Mouse (Mus musculus) spleen, embryonic (tissue): ENCODE measurements around the gene Mfap3l.
"Not testable (repeated sequence)": the region's sequence is repeated elsewhere in the genome, so short reads cannot be mapped to it uniquely, and the experiment has no call there.

ENCODE experiments used
- CTCF ChIA-PET: fragments of 350-600 bp; sonication (Branson Sonifier 250); formaldehyde crosslinking; loops from one replicate; lab custom pipeline; 2022; lab: Charles Lee

Mfap3l gene

DNA sequence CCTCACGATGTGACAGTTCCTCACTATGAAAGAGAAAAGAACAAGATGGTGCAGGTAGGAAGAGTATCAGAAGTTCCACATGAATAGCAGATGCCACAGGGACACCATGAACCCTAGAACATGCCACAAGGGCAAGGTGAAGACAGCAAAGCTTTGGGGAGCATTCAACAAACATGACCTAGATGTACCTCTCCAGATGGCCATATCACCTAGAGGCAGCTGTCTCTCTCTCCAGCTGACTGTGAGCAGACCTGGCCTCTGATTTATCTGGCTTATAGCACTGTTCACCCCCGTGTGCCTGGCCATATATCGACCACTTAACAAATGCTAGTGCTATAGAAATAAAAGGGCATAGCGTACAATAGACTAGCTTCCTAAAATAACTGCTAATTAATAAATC, 17.5 kb downstream of the Mfap3l start:
- CTCF ChIA-PET = no interaction called here

DNA sequence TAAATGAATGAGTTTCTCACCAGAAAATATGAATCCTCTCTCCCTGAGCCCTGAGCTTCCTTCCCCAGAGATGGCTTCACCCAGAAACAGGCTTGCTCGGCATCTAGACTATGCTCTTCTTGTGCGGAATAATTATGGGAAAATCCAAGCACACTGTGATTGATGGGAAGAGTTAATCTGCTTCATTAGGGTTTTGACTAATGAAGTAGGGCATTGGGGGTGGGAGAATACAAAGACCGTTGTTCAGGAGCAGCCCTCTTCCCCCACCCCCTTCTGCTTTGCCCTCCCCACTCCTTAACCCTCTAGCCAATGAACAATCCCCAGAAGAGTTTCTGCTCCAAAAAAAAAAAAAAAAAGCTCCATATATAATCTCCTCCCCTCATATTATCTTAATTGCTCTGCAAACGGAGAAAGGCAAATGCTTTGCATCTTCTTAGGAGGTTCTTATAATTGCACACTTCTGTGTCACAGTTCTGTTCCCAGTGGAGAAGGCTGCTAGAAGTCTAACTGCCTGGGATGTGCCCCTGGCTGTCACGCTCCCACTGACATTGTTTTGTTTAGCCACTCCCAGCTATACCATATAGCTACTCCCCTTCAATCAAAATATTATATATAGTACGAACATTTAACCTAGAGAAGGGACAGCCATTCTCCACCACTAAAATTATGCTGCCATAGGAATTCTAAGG, 24.9 kb downstream of the Mfap3l start:
- CTCF ChIA-PET = no interaction called here

DNA sequence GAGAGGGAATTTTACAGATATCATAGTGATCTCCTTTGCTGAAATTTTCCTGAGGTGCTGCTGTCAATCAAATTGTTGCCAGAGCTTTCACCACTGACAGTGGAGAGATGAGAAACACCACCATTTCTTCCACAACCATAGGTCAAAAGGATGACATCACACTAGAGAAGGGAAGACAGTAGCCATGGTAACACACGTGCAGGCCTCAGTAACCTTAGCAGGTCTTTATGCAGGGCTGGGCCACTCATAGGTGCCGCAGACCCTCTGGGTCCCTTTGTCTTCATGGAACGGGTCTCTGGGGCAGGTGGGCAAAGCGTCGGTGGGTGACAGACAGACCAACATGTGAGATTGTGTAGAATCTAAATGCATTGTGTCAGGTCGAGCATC, 25.5 kb downstream of the Mfap3l start:
- CTCF ChIA-PET = no interaction called here

DNA sequence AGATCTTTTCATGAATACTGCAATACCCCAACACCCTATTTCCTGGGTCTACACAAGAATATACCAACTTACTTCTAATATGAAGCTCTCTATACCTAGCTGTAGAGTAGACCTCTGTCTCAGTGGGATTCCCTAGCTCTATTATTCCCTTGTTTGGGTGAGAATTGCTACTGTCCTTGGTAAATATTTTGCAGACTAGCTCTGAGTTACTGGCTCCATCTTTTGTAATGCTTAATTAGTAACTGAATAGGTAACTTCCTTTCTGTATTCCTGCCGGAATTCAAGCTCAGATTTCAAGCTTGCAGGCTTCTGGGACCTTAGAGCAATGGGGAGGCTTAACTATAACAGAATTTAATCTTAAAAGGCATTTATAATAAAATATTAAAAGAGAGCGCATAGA, 26.1 kb downstream of the Mfap3l start:
- CTCF ChIA-PET = not testable (repeated sequence)

DNA sequence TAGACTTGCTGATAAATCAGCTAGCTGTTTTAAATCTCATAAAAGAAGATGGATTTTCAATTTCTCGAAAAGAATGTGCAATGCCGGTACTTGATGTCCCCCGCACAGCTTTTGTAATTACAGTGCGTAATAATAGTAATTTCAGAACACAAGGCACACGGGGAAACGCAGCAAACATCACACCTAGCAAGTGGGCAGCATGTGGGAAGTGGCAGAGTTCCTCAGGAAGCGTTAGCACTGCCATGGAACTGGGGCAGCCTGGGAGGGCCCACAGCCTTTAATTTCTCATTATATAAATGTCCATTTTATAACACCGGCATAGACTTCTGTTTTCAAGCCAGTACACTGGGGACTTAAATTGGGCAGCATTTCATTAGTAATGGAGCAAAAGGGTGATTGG, 27.1 kb downstream of the Mfap3l start:
- CTCF ChIA-PET = no interaction called here

DNA sequence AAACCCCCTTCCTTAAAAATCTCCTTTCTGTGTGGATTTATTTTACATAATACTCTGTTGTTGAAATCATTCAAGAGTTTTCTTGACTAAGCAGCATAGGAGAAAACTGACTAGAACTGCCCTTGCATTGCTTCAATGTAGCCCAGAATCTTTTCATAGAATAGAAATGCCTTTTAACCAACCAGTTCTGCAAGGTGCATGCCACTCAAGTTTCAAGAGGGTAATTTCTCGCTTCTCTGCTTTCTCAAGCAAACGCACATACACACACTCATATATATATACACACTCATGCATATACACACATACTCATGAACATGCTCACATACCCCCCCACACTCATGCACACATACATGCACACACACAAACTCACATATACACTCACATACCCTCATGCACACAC, 28.6 kb downstream of the Mfap3l start:
- CTCF ChIA-PET = no interaction called here

DNA sequence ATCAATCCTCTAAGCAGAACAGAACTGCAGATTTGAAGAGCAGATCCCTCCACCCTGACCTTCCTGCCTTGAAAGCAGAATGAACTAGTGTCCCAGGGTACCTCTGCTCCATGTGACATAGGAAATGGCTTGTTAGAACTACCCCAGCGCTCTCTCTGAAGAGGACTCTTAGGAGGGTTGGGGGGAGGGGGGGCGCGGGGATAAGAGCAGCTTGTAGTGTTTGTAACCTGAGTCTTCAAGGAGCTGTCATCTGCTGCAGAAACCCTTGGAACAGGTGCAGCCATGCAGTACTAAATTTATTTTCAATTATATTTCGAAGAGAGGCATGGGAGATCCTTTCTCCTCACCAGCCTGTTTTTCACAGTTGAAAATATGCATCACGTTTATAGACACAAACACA, 30.9 kb downstream of the Mfap3l start:
- CTCF ChIA-PET = no interaction called here

DNA sequence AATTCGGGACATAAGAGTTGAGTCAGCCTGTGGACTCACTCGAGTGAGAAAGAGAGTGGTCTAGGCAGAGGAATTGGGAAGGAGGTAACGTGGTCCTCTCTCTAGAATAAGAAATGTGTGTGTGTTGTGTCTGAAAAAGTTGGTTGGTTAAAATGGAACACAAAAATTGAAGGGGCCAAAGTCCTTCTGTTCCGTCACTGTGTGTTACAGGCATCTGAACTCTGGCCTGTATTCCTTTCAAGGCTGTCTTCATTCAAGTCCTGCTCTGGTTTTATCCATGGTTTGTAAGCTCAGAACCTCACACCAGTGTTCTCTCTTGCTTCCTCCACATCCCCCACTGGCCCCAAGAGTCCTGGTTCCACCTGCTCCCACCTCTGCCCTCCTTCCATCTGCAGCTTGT, 33.2 kb downstream of the Mfap3l start:
- CTCF ChIA-PET = no interaction called here

DNA sequence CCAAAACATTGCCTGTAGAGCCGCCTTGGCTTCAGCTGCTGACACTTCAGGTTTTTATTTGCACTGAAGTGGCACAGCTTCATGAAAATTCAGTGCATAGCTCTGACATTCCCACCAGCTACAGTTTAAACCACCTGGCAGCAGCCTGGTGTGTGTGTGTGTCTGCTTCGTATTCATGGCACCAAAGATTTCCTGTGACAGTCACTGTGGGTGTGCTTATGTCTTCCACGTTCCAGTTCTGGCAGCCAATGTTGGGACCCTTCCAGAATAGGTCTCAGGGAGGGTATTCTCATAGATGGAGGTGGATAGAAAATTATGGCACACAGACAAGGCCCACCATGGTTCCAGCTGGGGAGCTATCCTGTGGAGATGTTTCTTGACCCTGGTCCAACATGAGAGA, 34.2 kb downstream of the Mfap3l start:
- CTCF ChIA-PET = no interaction called here

DNA sequence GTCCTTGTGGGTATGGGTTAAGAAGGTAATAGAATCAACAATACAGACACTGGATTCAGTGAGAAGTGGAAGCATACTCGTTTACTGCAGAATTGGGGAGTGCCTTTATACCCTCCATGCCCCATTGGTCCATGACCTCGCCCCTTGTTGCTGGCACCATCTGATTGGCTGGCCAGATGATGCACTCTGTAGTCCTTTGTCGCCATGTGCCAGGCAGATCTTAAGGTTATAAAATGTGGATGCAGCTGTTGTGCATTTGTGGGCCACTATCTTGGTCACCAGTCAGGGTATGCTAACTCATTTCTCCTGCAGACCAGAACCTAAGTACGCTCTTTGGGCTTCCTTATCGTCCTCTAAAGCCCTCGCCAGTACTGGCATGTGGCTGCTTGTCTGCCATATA, 46.0 kb downstream of the Mfap3l start:
- CTCF ChIA-PET = no interaction called here

DNA sequence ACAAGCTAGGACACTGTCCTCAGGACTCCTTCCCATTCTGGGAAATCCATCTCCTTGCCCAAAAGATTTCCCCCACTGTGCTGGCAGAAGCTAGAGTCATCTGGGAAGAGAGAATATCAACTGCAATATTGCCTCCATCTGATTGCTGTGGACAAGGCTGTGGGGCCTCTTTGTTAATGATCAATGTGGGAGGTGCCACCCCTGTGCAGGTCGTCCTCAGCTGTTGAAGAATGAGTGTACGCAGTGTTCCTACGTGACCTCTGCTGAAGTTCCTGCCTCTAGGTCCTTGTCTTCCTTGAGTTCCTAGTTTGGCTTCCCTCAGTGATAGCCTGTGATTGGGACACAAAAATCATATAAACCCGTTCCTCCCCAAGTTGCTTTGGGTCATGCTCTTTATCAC, 49.2 kb downstream of the Mfap3l start:
- CTCF ChIA-PET = no interaction called here

DNA sequence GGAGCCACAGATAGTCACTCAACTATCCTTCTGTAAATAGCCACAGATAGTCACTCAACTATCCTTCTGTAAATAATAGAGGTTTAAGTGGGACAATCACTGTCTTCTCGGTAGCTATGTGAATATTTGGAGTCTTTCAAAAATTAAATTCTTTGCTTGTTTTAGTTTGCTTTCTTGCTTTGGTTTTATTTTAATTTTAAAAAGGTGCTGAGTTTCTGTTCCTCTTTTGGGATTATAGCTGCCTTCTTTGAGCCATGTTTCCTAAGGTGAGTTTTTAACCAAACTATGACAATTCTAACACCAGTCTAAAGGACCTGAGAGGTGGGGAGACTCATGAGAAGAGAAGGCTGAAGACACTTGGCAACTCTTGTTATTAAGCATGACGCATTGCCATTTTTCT, 49.7 kb downstream of the Mfap3l start:
- CTCF ChIA-PET = no interaction called here

DNA sequence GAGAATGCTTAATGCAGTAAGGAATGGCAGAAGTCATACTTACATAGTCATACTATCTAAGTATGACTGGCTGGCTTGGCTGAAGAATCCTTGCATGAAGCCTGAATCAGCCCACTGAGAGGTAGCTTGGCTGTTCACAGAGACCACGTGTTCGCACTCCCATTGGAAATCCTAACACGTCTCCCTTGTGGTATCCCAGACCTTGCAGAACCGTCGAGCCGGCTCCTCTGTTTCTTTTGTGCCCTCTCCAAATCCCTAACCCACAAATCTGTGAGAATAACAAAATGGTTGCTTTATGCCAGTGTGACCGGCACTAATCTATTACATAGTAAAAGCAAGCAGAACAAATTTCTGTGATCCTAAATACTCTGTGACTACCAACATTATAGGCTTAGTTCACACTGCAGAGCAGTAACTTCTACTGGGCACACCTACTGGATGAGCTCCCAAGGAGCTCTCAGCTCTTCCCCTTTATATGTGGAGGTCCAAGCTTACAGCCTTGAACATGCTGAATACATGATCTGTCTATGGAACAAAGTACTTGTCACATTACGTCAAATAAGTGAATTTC, 79.0 kb downstream of the Mfap3l start:
- CTCF ChIA-PET = no interaction called here

DNA sequence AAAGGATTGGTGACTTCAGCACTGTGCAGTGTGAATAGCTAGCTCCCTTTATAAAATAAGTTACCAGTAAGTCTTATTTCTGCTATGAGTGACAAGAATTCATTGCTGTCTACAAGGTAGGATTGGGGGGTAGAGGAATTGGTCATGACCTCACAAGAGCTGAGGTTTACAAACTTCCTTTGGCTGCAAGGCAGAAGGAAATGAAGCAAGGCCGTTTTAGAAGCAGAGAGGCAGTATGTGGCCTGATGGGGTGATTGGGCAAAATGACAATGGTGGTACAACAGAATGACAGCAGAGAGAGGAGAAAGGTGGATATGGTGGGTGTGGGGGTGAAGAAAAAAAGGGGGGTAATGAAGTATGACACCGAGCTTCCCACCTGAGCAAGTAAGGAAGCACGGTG, 82.1 kb downstream of the Mfap3l start:
- CTCF ChIA-PET = no interaction called here

DNA sequence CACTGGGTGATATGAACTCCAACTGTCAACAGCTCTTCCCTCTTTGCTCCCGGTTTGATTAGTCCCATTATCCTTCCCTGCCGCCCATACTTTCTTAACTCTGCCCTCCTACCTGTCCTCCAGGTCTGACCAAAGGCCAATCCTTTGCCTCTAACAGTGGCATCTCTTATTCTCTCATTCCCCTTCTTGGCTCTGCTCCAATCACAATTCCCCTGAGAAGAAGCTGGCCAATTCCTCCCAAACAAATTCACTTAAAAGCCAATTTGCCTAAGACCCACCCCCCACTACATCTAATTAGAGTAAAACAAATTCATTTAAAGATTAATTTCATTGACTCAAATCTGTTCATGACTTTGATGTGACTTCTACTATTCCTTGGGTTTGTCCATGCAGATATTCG, 86.1 kb downstream of the Mfap3l start:
- CTCF ChIA-PET = no interaction called here
